Mouse (Mus musculus): ENCODE results near the gene Sympk.

DNA sequence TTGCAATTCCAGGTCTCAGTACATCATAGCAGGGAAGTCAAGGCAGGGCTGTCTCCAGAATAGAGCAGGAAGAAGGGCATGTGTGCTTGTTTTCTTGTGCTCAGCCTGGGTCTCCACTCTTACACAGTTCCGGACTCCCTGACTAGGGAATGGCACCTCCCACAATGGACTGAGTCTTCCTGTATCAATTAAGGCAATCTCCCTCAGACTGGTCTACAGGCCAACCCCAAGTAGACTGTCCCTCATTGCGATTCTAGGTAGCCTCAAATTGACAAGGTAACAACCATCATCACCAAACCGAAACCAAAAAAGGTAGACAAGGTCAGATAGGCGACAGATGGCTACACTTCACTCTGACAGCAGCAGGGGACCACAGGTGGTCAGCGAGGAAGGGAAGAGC is 51.1 kb downstream of the Sympk start:
- TF ChIP-seq CTCF (IDR thresholded peaks at IDR 0.05; ENCODE audit: low read depth, low read length) (no peak), POLR2A (IDR thresholded peaks at IDR 0.05; ENCODE audit: extremely low read depth, insufficient read depth, low read length) (no peak)
